Mouse (Mus musculus): Measurements from ENCODE around the gene Oas2.
"Not testable (repeated sequence)": the region's sequence is repeated elsewhere in the genome, so short reads cannot be mapped to it uniquely, and the experiment has no call there.

Oas2 gene

GRCm38 (mm10) chr5:120749688-120750087 lies at the start of gene Oas2:
Gene Oas2 (minus strand): TSS chr5:120749853.
- no peak for DNase-seq (ENCODE audit: low spot score in 2 of 2)

- DNase-seq (ENCODE audit: low spot score in 2 of 2) = not testable (repeated sequence)
These were observed 49.3 kb upstream of the Oas2 start for GRCm38 (mm10) chr5:120798943-120799342.

GRCm38 (mm10) chr5:120798147-120798546 lies 48.5 kb upstream of the Oas2 start:
- not testable (repeated sequence) for DNase-seq (ENCODE audit: low spot score in 2 of 2)

- DNase-seq (ENCODE audit: low spot score in 2 of 2) = not testable (repeated sequence)
These were observed 45.9 kb upstream of the Oas2 start, which contains the start of gene Oas1e for GRCm38 (mm10) chr5:120795480-120796034. Gene Oas1e (minus strand): TSS chr5:120795530.

- DNase-seq (ENCODE audit: low spot score in 2 of 2) = peak in 1 of 2 experiments; percentile 76
These were observed 43.4 kb upstream of the Oas2 start for GRCm38 (mm10) chr5:120793043-120793442.

- DNase-seq (ENCODE audit: low spot score in 2 of 2) = no peak
These were observed 37.4 kb upstream of the Oas2 start for GRCm38 (mm10) chr5:120787042-120787441.

- no peak for DNase-seq (ENCODE audit: low spot score in 2 of 2)
These were observed 32.8 kb upstream of the Oas2 start for GRCm38 (mm10) chr5:120782446-120782845.

GRCm38 (mm10) chr5:120781646-120782045 lies 32.0 kb upstream of the Oas2 start:
- no peak for DNase-seq (ENCODE audit: low spot score in 2 of 2)

- DNase-seq (ENCODE audit: low spot score in 2 of 2) = no peak
These were observed 30.3 kb upstream of the Oas2 start for GRCm38 (mm10) chr5:120779922-120780321.

- no peak for DNase-seq (ENCODE audit: low spot score in 2 of 2)
These were observed 29.3 kb upstream of the Oas2 start for GRCm38 (mm10) chr5:120778941-120779340.

GRCm38 (mm10) chr5:120777478-120777877 lies 27.8 kb upstream of the Oas2 start, which contains the start of gene Oas3:
Gene Oas3 (minus strand): TSS chr5:120777661.
- no peak for DNase-seq (ENCODE audit: low spot score in 2 of 2)

GRCm38 (mm10) chr5:120776801-120777200 lies 27.1 kb upstream of the Oas2 start:
- DNase-seq (ENCODE audit: low spot score in 2 of 2) = peak; percentile 29 to 48

GRCm38 (mm10) chr5:120775287-120775985 lies 25.8 kb upstream of the Oas2 start:
- DNase-seq (ENCODE audit: low spot score in 2 of 2) = peak; percentile 31 to 46

- DNase-seq (ENCODE audit: low spot score in 2 of 2) = peak in 1 of 2 experiments; percentile 45
These were observed 19.7 kb upstream of the Oas2 start for GRCm38 (mm10) chr5:120769396-120769795.

GRCm38 (mm10) chr5:120765010-120765409 lies 15.4 kb upstream of the Oas2 start:
- DNase-seq (ENCODE audit: low spot score in 2 of 2) = no peak

GRCm38 (mm10) chr5:120761901-120762300 lies 12.2 kb upstream of the Oas2 start:
- DNase-seq (ENCODE audit: low spot score in 2 of 2) = peak in 1 of 2 experiments; percentile 37

GRCm38 (mm10) chr5:120754215-120754614 lies 4.6 kb upstream of the Oas2 start:
- DNase-seq (ENCODE audit: low spot score in 2 of 2) = no peak

- no peak for DNase-seq (ENCODE audit: low spot score in 2 of 2)
These were observed 3.1 kb upstream of the Oas2 start for GRCm38 (mm10) chr5:120752786-120753185.

GRCm38 (mm10) chr5:120751206-120751605 lies 1.6 kb upstream of the Oas2 start:
- DNase-seq (ENCODE audit: low spot score in 2 of 2) = no peak

GRCm38 (mm10) chr5:120746451-120746850 lies 3.2 kb downstream of the Oas2 start:
- peak in 1 of 2 experiments; percentile 56 for DNase-seq (ENCODE audit: low spot score in 2 of 2)

- DNase-seq (ENCODE audit: low spot score in 2 of 2) = peak; percentile 35 to 66
These were observed 7.5 kb downstream of the Oas2 start for GRCm38 (mm10) chr5:120742125-120742524.

- no peak for DNase-seq (ENCODE audit: low spot score in 2 of 2)
These were observed 15.2 kb downstream of the Oas2 start for GRCm38 (mm10) chr5:120734380-120734990.

- no peak for DNase-seq (ENCODE audit: low spot score in 2 of 2)
These were observed 16.0 kb downstream of the Oas2 start for GRCm38 (mm10) chr5:120733696-120734095.
